Mouse (Mus musculus) layer of hippocampus, postnatal 10 days (tissue): Measurements from ENCODE around the gene Rab7b. TPM values are rescaled to one million over a fixed set of nuclear protein-coding genes. Genes with fewer than 3 reads are reported as not detected.

Experiments used
- DNase-seq, 2 experiments: peaks; one replicate each; pipeline ENCODE4 v3.0.0; 2021; ENCODE audit warnings: low spot score in 2 of 2
- total RNA-seq, 2 experiments: library from RNA; stranded (reverse); gene quantifications; 2 replicates each; pipeline ENCODE4 v1.2.3; 2021

Rab7b gene
- total RNA-seq, 2 experiments from 2014 or later = 1.7 to 2.8 TPM

GRCm38 (mm10) chr1:131691356-131691755 is 2.9 kb downstream of the Rab7b start:
- DNase-seq = no peak

- DNase-seq = no peak
Observed at GRCm38 (mm10) chr1:131695308-131695707, 6.8 kb downstream of the Rab7b start.

GRCm38 (mm10) chr1:131696325-131696724 is 7.8 kb downstream of the Rab7b start:
- peak in 1 of 2 experiments; percentile 5 for DNase-seq

- DNase-seq = no peak
Observed at GRCm38 (mm10) chr1:131698770-131699169, 10.3 kb downstream of the Rab7b start.

GRCm38 (mm10) chr1:131699642-131700041 is 11.1 kb downstream of the Rab7b start:
- DNase-seq = no peak

- no peak for DNase-seq
Observed at GRCm38 (mm10) chr1:131700447-131700846, 12.0 kb downstream of the Rab7b start.

- DNase-seq = no peak
Observed at GRCm38 (mm10) chr1:131701391-131701790, 12.9 kb downstream of the Rab7b start.

GRCm38 (mm10) chr1:131702094-131702766 is 13.7 kb downstream of the Rab7b start:
- peak in 1 of 2 experiments; percentile 36 for DNase-seq

GRCm38 (mm10) chr1:131703482-131703881 is 15.0 kb downstream of the Rab7b start:
- no peak for DNase-seq

GRCm38 (mm10) chr1:131708338-131708737 is 19.8 kb downstream of the Rab7b start:
- DNase-seq = peak in 1 of 2 experiments; percentile 46

GRCm38 (mm10) chr1:131711518-131711917 is 23.0 kb downstream of the Rab7b start:
- no peak for DNase-seq

- DNase-seq = peak; percentile 89 to 91
Observed at GRCm38 (mm10) chr1:131712386-131712785, 23.9 kb downstream of the Rab7b start.

- DNase-seq = peak in 1 of 2 experiments; percentile 25
Observed at GRCm38 (mm10) chr1:131714388-131715337, 26.2 kb downstream of the Rab7b start.

- no peak for DNase-seq
Observed at GRCm38 (mm10) chr1:131718952-131719694, 30.6 kb downstream of the Rab7b start.

GRCm38 (mm10) chr1:131721989-131722388 is 33.5 kb downstream of the Rab7b start:
- DNase-seq = no peak

GRCm38 (mm10) chr1:131723549-131723948 is 35.1 kb downstream of the Rab7b start:
- DNase-seq = no peak

- DNase-seq = no peak
Observed at GRCm38 (mm10) chr1:131726586-131726985, 38.1 kb downstream of the Rab7b start.

- DNase-seq = no peak
Observed at GRCm38 (mm10) chr1:131730639-131731437, 42.3 kb downstream of the Rab7b start.

- no peak for DNase-seq
Observed at GRCm38 (mm10) chr1:131733474-131734180, 45.1 kb downstream of the Rab7b start.
